Mouse (Mus musculus) skeletal muscle tissue, adult 2 months (tissue): ENCODE data around the gene Ankrd28.

Experiments
- DNase-seq: peaks from one replicate; pipeline ENCODE4 v3.0.0-alpha.2; 2012; ENCODE audit warnings: low read depth, low spot score

The Ankrd28 gene

GRCm38 (mm10) chr14:31651206-31651605 lies 179.2 kb downstream of the Ankrd28 start:
- DNase-seq = no peak

- DNase-seq = no peak
These were observed 180.1 kb downstream of the Ankrd28 start for GRCm38 (mm10) chr14:31650347-31650746.
